ENCODE assay signal across 19 mouse cellular contexts in the genomic region with DNA sequence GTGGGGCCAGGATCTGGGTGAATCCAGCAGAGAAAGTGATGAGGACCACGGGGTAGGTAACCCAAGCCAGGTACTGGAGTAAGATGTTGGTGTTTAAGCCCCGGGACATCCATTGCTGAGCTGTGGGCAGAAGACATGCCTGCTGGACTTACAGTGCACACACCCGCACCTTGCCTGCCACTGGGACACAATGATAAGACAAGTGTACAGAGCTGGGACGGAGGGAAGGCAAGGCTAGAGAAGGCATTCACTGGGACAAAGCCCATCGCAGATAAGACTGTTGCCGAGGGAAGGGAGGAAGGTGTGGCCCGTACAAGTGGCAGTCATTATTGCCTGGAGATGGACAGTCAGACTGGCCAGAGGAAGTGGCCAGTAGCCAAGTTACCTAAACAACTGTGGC. TPM values are rescaled to one million over a fixed set of nuclear protein-coding genes. Genes with fewer than 3 reads are reported as not detected.
DNase-seq lines count a peak whose midpoint lies in the region; ATAC-seq and TF ChIP-seq lines count a peak whose summit lies in the region.
"Had no signal": no experiment of that assay in that cellular context is flagged by ENCODE, and none has a peak within 500 bp of the region (broad histone marks: within the 10 kb centered on the region; RNA-seq: fewer than 3 reads in every experiment).

No protein-coding gene starts in this region.

- intact Hi-C loops in gastrocnemius, adult 2 months (cut with DNase I) = no loop called here

- peak overlapping the region; percentile 46 for H3K9ac ChIP-seq in liver, postnatal 0 days (replicated peaks)
- no peak overlapping the region for H3K9ac ChIP-seq in forebrain, postnatal 0 days
- H3K9ac ChIP-seq: embryonic facial prominence, embryonic 15.5 days; limb, embryonic 15.5 days; midbrain, embryonic 13.5 days had no signal

- H3K36me3 ChIP-seq in liver, postnatal 0 days (replicated peaks; ENCODE audit: insufficient read depth, low read length) = peaks cover 10% of the 10 kb centered on the region; the same call in 1 of the 2 replicates
- H3K36me3 ChIP-seq in forebrain, postnatal 0 days (ENCODE audit: insufficient read depth) = peaks cover 24% of the 10 kb centered on the region

- H3K4me1 ChIP-seq in liver, postnatal 0 days (ENCODE audit: insufficient read depth) = peaks cover 28% of the 10 kb centered on the region
- peaks cover 11% of the 10 kb centered on the region for H3K4me1 ChIP-seq in forebrain, postnatal 0 days (ENCODE audit: insufficient read depth)

- H3K27ac ChIP-seq in layer of hippocampus, adult 2 months = peak overlapping the region; percentile 71; the same call in 1 of the 2 replicates
- peak overlapping the region; percentile 52; the same call in 1 of the 2 replicates for H3K27ac ChIP-seq in liver, postnatal 0 days (ENCODE audit: low read depth)
- no peak overlapping the region for H3K27ac ChIP-seq in gastrocnemius, adult 2 months
- H3K27ac ChIP-seq in forebrain, postnatal 0 days (ENCODE audit: low read depth, low read length) = no peak overlapping the region
- H3K27ac ChIP-seq: embryonic facial prominence, embryonic 15.5 days; forebrain, embryonic 12.5 days; hindbrain, embryonic 12.5 days; limb, embryonic 15.5 days; midbrain, embryonic 13.5 days had no signal

- peak overlapping the region; percentile 15; the same call in 1 of the 2 replicates for H3K4me3 ChIP-seq in layer of hippocampus, adult 2 months
- H3K4me3 ChIP-seq in liver, postnatal 0 days (ENCODE audit: low read depth, low read length) = peak overlapping the region; percentile 78
- H3K4me3 ChIP-seq in gastrocnemius, adult 2 months = no peak overlapping the region
- no peak overlapping the region for H3K4me3 ChIP-seq in forebrain, postnatal 0 days (ENCODE audit: low read depth, low read length)
- H3K4me3 ChIP-seq: embryonic facial prominence, embryonic 15.5 days; forebrain, embryonic 12.5 days; hindbrain, embryonic 12.5 days; limb, embryonic 15.5 days had no signal

- H3K9me3 ChIP-seq in liver, postnatal 0 days (ENCODE audit: low read length) = no peaks in the 10 kb centered on the region
- H3K9me3 ChIP-seq in forebrain, postnatal 0 days (ENCODE audit: low read length) = no peaks in the 10 kb centered on the region
- H3K9me3 ChIP-seq: embryonic facial prominence, embryonic 15.5 days; forebrain, embryonic 12.5 days; hindbrain, embryonic 12.5 days; limb, embryonic 15.5 days; midbrain, embryonic 13.5 days had no signal

- 0 out of 2 replicates have a peak, but pooled peaks cover 3% of the 10 kb centered on the region for H3K27me3 ChIP-seq in liver, postnatal 0 days (ENCODE audit: insufficient read depth, low read length)
- H3K27me3 ChIP-seq in forebrain, postnatal 0 days (ENCODE audit: insufficient read depth, low read length) = no peaks in the 10 kb centered on the region
- H3K27me3 ChIP-seq: embryonic facial prominence, embryonic 15.5 days; forebrain, embryonic 12.5 days; hindbrain, embryonic 12.5 days; limb, embryonic 15.5 days; midbrain, embryonic 13.5 days had no signal

- DNase-seq in layer of hippocampus, adult 2 months (ENCODE audit: low spot score in 2 of 2) = no peak
- DNase-seq in layer of hippocampus, adult 9-10 months (ENCODE audit: low spot score) = no peak
- DNase-seq in c-Kit-positive CD71-positive TER-119-negative erythroid progenitor cells, embryonic 14.5 days (ENCODE audit: low read depth) = peak; percentile 68
- peak; percentile 79 for DNase-seq in liver
- DNase-seq in liver, postnatal 0 days = no peak
- DNase-seq in gastrocnemius, adult 2 months = no peak
- no peak for DNase-seq in forebrain, postnatal 0 days
- DNase-seq: adrenal gland, postnatal 10 days; embryo, embryonic 11 days; gastrocnemius, postnatal 10 days; kidney, postnatal 36 days; thymus, postnatal 25 days had no signal

- TF ChIP-seq EP300 in liver, postnatal 0 days (IDR thresholded peaks at IDR 0.05; ENCODE audit: low read depth) = peak; percentile 37; the same call in 1 of the 2 replicates

- no peak for TF ChIP-seq CTCF in layer of hippocampus, adult 2 months (conservative IDR thresholded peaks at IDR 0.05)
- no peak for TF ChIP-seq CTCF in liver, postnatal 0 days (IDR thresholded peaks at IDR 0.05; ENCODE audit: low read depth)
- no peak for TF ChIP-seq CTCF in gastrocnemius, adult 2 months (IDR thresholded peaks at IDR 0.05)
- TF ChIP-seq CTCF in forebrain, postnatal 0 days (IDR thresholded peaks at IDR 0.05; ENCODE audit: low read depth) = no peak

- WGBS in liver, postnatal 0 days (ENCODE audit: insufficient replicate concordance) = 68% methylated on average over 7 of the region's 7 CpGs
- WGBS in forebrain, postnatal 0 days = 91% methylated on average over 7 of the region's 7 CpGs

- no peak for ATAC-seq in liver, postnatal 0 days
- ATAC-seq in forebrain, postnatal 0 days = no peak
- ATAC-seq: activated CD4-positive, CD25-positive, alpha-beta regulatory T cell, adult 4 months; lung, postnatal 0 days; midbrain, embryonic 13.5 days had no signal

- peak overlapping the region; percentile 100 for H3K4me2 ChIP-seq in liver, postnatal 0 days (ENCODE audit: low read depth, low read length)
- no peak overlapping the region for H3K4me2 ChIP-seq in forebrain, postnatal 0 days (ENCODE audit: low read depth)
- H3K4me2 ChIP-seq: embryonic facial prominence, embryonic 15.5 days; limb, embryonic 15.5 days had no signal

RNA-seq across cellular contexts. Expression of a gene that starts 4.6 kb away (rescaled TPM):
- 10 to 100 TPM; 26.1 TPM for total RNA-seq in layer of hippocampus, adult 2 months (2021)
- 25.1 and 27.5 TPM in 2 replicates for polyA plus RNA-seq in liver, postnatal 0 days (2015; fragmentation: Nextera tagmentation; extraction: Ambion mirVana)
- 1 to 10 TPM; 7.6 to 9.2 TPM for total RNA-seq in gastrocnemius, adult 2 months (2021)
- total RNA-seq in forebrain, postnatal 0 days (2014; rRNA removed) = 43.7 and 55.3 TPM in 2 replicates
- 87.4 and 103 TPM in 2 replicates for polyA plus RNA-seq in forebrain, postnatal 0 days (2015; fragmentation: Nextera tagmentation; extraction: Ambion mirVana)

RNA-seq across cellular contexts. Expression of a gene that starts 4.7 kb away (rescaled TPM):
- 10 to 100 TPM; 74.2 to 79.5 TPM for total RNA-seq in layer of hippocampus, adult 2 months (2021)
- polyA plus RNA-seq in liver, postnatal 0 days (2015; fragmentation: Nextera tagmentation; extraction: Ambion mirVana) = 3.6 and 4.7 TPM in 2 replicates
- 1 to 10 TPM in 1 of 2 experiments, under 1 TPM in 1; 0.89 to 1.0 TPM for total RNA-seq in gastrocnemius, adult 2 months (2021)
- 41.9 and 47.9 TPM in 2 replicates for total RNA-seq in forebrain, postnatal 0 days (2014; rRNA removed)
- polyA plus RNA-seq in forebrain, postnatal 0 days (2015; fragmentation: Nextera tagmentation; extraction: Ambion mirVana) = 10.7 and 14.1 TPM in 2 replicates

RNA-seq across cellular contexts. Expression of a gene that starts 19.8 kb away (rescaled TPM):
- total RNA-seq in layer of hippocampus, adult 2 months (2021) = 100 to 1,000 TPM; 450 to 457 TPM
- 0.88 and 1.4 TPM in 2 replicates for polyA plus RNA-seq in liver, postnatal 0 days (2015; fragmentation: Nextera tagmentation; extraction: Ambion mirVana)
- 10 to 100 TPM; 46.0 to 62.9 TPM for total RNA-seq in gastrocnemius, adult 2 months (2021)
- total RNA-seq in forebrain, postnatal 0 days (2014; rRNA removed) = 169 and 200 TPM in 2 replicates
- polyA plus RNA-seq in forebrain, postnatal 0 days (2015; fragmentation: Nextera tagmentation; extraction: Ambion mirVana) = 81.6 and 89.9 TPM in 2 replicates

RNA-seq across cellular contexts. Expression of a gene that starts 20.0 kb away (rescaled TPM):
- total RNA-seq in layer of hippocampus, adult 2 months (2021) = 10 to 100 TPM; 87.0 to 90.7 TPM
- 0.34 and 0.45 TPM in 2 replicates for polyA plus RNA-seq in liver, postnatal 0 days (2015; fragmentation: Nextera tagmentation; extraction: Ambion mirVana)
- 1 to 10 TPM; 2.9 to 3.6 TPM for total RNA-seq in gastrocnemius, adult 2 months (2021)
- 15.8 and 15.9 TPM in 2 replicates for total RNA-seq in forebrain, postnatal 0 days (2014; rRNA removed)
- 3.4 and 3.6 TPM in 2 replicates for polyA plus RNA-seq in forebrain, postnatal 0 days (2015; fragmentation: Nextera tagmentation; extraction: Ambion mirVana)
- polyA plus RNA-seq: activated CD4-positive, CD25-positive, alpha-beta regulatory T cell, adult 4 months had no signal

RNA-seq across cellular contexts. Expression of a gene that starts 21.4 kb away (rescaled TPM):
- 10 to 100 TPM; 12.5 to 16.2 TPM for total RNA-seq in layer of hippocampus, adult 2 months (2021)
- polyA plus RNA-seq in liver, postnatal 0 days (2015; fragmentation: Nextera tagmentation; extraction: Ambion mirVana) = 8.6 and 8.9 TPM in 2 replicates
- total RNA-seq in gastrocnemius, adult 2 months (2021) = 1 to 10 TPM; 5.1 to 6.3 TPM
- 0.69 and 1.0 TPM in 2 replicates for total RNA-seq in forebrain, postnatal 0 days (2014; rRNA removed)
- polyA plus RNA-seq in forebrain, postnatal 0 days (2015; fragmentation: Nextera tagmentation; extraction: Ambion mirVana) = 0.51 and 0.52 TPM in 2 replicates

Comparison
In these comparisons a context has a peak if more than half of its experiments do, and no peak if none do; other contexts are left out.
1. DNase-seq: peak in c-Kit-positive CD71-positive TER-119-negative erythroid progenitor cells, embryonic 14.5 days (single experiment) and liver (single experiment); none in layer of hippocampus, adult 2 months (0 of 2), layer of hippocampus, adult 9-10 months (single experiment), liver, postnatal 0 days (single experiment), gastrocnemius, adult 2 months (single experiment) and forebrain, postnatal 0 days (single experiment).
2. H3K27ac ChIP-seq: peak in layer of hippocampus, adult 2 months (single experiment) and liver, postnatal 0 days (single experiment); none in gastrocnemius, adult 2 months (single experiment) and forebrain, postnatal 0 days (single experiment).
3. H3K4me3 ChIP-seq: peak in layer of hippocampus, adult 2 months (single experiment) and liver, postnatal 0 days (single experiment); none in gastrocnemius, adult 2 months (single experiment) and forebrain, postnatal 0 days (single experiment).
4. RNA of a gene that starts 4.7 kb away (total RNA-seq): 74.2 to 79.5 TPM in layer of hippocampus, adult 2 months and 41.9 to 47.9 TPM in forebrain, postnatal 0 days; 0.89 to 1.0 TPM in gastrocnemius, adult 2 months; every median in the first group is over 10 times any median in the second.